Mouse (Mus musculus) spleen, postnatal 10 days (tissue): ENCODE measurements around the gene Phf7.

Experiments used
- DNase-seq, 2 experiments: peaks; one replicate each; pipeline ENCODE4 v3.0.0; 2021 to 2022; ENCODE audit warnings: low spot score in 2 of 2

Phf7 gene

GRCm38 (mm10) chr14:31199599-31199998 lies 51.5 kb downstream of the Phf7 start:
- DNase-seq = no peak

- DNase-seq = no peak
These were observed 53.3 kb downstream of the Phf7 start for GRCm38 (mm10) chr14:31197547-31198516.

- DNase-seq = peak in 1 of 2 experiments; percentile 55
These were observed 55.1 kb downstream of the Phf7 start for GRCm38 (mm10) chr14:31195968-31196367.

GRCm38 (mm10) chr14:31195521-31195920 lies 55.6 kb downstream of the Phf7 start:
- DNase-seq = no peak

GRCm38 (mm10) chr14:31194891-31195513 lies 56.1 kb downstream of the Phf7 start:
- DNase-seq = no peak

- DNase-seq = no peak
These were observed 56.7 kb downstream of the Phf7 start for GRCm38 (mm10) chr14:31194441-31194840.

GRCm38 (mm10) chr14:31193791-31194190 lies 57.3 kb downstream of the Phf7 start:
- no peak for DNase-seq

GRCm38 (mm10) chr14:31191936-31192335 lies 59.2 kb downstream of the Phf7 start:
- no peak for DNase-seq

- no peak for DNase-seq
These were observed 61.8 kb downstream of the Phf7 start for GRCm38 (mm10) chr14:31189348-31189747.

- DNase-seq = no peak
These were observed 62.3 kb downstream of the Phf7 start for GRCm38 (mm10) chr14:31188771-31189181.
